Mouse (Mus musculus) inflammation-experienced regulatory T-cells, adult 6 months (primary cell): ENCODE measurements at regions not wholly inside any gene's neighbourhood (a gene's known extent, or its start where the extent isn't known, plus 50 kb on each side); places are given as distances from the start of the nearest gene placed in this dataset.
A peak's percentile ranks its signal among the peaks of the same experiment; 100 is the strongest.

Experiments
- ATAC-seq: one replicate; pipeline ENCODE4 v1.8.0; 2017

DNA sequence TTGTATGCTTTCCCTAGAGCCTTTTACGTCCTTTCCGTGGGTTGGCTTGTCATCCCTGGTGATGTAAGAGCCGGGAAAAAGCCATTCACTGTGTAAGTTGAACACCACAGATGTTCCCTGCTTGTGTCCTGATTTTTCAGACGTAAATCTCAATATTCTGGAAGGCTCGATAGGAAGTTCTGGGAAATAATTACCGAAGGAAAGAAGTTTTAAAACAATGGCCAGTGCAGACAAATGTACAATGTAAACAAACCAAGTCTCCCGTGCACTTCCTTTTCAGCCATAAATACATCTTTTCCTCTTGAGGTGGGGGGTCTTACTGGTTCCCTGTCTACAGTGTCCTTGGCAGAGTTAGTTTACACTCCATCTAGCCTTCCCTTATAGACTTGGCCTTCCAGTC lies 225.2 kb downstream of the Csl start:
- no peak for ATAC-seq

DNA sequence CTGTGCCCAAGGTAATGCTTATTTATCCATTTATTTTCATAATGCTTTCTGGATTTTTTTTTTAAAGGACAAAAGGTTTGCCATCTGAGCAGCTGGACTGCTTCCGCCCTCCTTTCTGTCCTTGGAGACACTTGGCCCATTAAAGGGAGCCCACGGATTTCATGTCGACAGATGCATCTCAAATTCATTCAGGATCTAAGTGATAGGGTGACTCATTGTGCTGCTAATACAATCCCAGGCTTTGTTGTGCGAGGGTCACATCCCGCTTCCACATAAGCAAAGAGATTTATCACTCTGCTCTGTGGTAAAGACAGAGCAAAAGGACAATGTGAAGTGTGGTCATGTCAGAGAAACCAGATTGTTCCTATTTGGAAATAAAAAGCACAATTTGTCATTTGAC lies 220.8 kb downstream of the Csl start:
- ATAC-seq = no peak

- ATAC-seq = no peak
These were observed 207.1 kb downstream of the Csl start for GRCm38 (mm10) chr10:99552373-99552772.

DNA sequence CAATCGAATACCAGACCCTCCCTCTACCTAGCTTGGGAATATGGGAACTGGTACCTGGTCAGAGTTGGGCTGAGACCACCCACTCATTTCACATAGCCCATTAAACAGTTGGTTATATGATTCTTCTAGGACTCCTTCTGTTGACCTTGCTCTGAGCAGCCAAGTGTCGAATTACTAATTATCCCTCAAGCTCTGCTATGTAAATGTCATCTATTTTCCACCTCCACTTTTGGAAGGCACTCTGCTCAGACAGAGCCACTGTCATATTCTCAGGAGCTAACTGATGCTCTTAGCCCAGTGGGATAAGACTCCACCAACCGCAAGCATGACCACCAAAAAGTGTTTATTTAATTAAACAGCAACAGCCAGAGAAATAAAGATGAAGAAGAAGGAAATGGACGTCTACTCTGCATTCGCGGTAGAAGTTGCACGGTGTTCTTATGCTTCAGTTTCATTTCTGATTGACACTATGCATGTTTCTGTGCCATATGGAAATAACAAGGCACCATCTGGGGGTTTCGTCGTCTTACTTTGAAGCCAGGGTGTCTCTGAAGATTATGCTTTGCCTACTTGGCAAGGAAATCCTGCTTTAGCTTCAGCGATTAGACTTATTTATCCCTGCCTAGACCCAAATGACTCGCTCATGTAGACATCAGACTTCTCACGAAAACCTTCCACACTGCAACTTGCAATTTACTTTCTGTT lies 206.5 kb downstream of the Csl start:
- no peak for ATAC-seq

DNA sequence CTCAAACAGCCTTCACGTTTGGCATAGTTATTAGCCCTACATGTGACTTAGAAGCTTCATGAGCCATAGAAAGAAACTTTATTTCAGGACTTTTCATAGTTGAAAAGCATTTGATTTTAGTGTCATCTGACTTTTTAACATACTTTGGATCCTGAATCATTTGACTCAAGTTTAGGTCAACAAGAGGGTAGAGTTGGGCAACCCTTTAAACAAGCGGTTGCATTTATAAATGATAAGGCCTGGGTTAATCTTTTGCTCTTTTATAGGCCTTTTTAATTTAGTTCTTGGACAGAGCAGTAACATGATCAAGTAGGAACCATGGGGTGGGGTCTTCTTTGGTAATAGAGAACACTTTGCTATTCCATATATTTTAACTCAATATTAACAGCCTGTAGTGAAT lies 204.4 kb downstream of the Csl start:
- no peak for ATAC-seq

- ATAC-seq = peak; percentile 41
These were observed 203.7 kb downstream of the Csl start for GRCm38 (mm10) chr10:99555658-99556352.

DNA sequence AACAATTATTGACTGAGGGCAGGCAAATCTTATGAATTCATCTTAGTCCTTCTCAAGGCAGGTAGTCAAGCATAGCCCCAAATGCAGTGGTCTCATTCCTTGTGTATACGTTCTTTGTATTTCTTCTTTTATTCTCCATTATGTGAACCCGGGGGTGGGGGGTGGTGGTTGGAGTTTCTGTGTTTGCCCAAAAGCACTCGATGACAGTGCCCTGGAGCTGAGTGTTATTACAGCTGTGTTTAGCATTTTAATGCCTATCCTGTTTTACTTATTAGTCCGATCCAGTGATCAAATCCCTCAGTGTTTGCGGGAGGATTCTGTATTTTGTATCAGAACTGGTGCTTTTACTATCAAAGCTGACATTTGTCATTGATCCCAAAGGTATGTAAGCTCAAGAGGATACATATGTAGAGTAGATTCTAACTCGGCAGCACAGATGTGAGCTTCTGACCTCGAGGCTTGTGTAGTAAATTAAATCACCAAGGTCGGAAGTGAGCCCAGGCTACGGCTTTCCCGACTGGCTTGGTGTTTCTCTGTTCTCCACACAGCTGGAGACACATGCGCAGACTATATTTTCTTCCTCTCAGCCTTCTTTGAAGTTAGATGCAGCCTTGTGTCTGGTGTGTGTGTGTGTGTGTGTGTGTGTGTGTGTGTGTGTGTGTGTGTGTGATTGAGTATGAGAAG lies 203.0 kb downstream of the Csl start:
- no peak for ATAC-seq

- no peak for ATAC-seq
These were observed 200.8 kb downstream of the Csl start for GRCm38 (mm10) chr10:99558656-99559055.

DNA sequence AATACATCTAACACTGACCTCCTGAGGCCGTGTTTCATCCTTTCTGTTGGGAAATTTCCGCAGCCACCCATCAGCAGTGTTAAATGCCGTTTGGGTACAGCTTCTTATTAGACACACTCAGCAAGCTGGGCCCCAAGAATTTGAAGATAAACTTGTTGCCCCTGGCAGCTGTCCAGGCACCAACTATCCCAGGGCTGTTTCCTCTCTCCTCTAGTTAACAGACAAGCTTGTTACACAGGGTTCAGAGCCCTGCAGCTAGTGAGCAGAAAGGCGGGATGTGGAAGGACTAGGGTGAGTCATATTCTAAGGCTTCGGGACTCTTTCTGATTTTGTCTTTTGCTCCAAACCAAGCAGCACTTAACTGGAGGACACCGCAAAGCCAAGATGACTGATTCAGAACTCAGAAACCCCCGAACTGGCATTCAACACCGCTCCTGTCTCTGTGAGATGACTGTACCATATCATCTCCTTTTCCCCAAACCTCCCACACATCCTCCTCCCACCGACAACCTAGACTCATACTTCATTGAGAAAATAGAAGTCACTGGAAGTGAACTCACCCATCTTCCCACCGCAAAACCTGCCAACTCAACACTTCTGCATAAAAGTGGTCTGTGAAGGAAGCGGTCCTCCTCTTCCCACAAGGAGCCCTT lies 198.2 kb downstream of the Csl start:
- peak; percentile 68 for ATAC-seq

- no peak for ATAC-seq
These were observed 194.9 kb downstream of the Csl start for GRCm38 (mm10) chr10:99564605-99565004.

- no peak for ATAC-seq
These were observed 191.0 kb downstream of the Csl start for GRCm38 (mm10) chr10:99568424-99568823.

- no peak for ATAC-seq
These were observed 189.3 kb downstream of the Csl start for GRCm38 (mm10) chr10:99570190-99570589.

GRCm38 (mm10) chr10:99573997-99574396 lies 185.5 kb downstream of the Csl start:
- no peak for ATAC-seq

- no peak for ATAC-seq
These were observed 184.2 kb downstream of the Csl start for GRCm38 (mm10) chr10:99575294-99575693.

- ATAC-seq = no peak
These were observed 183.2 kb downstream of the Csl start for GRCm38 (mm10) chr10:99576301-99576700.

- ATAC-seq = peak; percentile 78
These were observed 182.3 kb downstream of the Csl start for GRCm38 (mm10) chr10:99577041-99577681.

DNA sequence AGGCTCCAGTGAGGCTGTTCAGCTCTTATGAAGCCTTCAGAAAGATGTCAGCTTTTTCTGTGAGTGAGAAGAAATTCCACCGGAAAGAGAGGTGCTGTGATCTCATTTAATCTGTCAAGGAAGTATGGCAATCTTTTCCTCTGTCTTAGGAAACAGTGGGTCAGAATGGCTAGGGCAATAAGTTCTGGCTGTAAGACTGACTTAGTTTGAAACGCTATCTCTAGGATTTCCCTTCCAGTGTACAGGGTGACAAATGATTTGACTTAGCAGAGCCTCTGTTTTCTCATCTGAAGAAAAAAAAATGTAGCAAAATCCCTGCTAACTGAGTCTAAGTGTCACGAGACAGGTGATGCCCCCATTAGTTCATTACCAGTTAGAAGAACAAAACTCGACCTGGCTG lies 181.1 kb downstream of the Csl start:
- ATAC-seq = no peak

- no peak for ATAC-seq
These were observed 179.3 kb downstream of the Csl start for GRCm38 (mm10) chr10:99580191-99580590.

DNA sequence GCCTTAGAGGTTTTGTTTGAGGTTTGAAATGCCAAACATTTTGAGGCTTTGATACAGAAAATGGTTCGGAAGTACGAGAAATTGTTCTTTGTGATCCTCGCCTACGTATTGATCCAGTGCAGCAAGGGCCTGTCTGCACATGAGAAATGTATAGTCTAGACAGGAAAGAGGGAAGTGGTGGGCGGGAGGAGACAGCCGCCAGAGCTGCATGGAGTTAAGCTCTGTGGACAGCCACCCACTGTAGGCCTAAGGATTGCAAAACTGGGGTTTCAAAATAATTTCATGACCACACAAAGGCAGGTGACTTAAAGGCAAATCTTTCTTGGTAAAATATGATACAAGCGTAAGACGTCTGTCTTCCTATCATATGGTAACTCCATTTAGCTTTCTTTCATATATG lies 178.4 kb downstream of the Csl start:
- peak; percentile 81 for ATAC-seq

- no peak for ATAC-seq
These were observed 174.6 kb downstream of the Csl start for GRCm38 (mm10) chr10:99584855-99585254.

- ATAC-seq = peak; percentile 70
These were observed 167.2 kb downstream of the Csl start for GRCm38 (mm10) chr10:99592220-99592619.

DNA sequence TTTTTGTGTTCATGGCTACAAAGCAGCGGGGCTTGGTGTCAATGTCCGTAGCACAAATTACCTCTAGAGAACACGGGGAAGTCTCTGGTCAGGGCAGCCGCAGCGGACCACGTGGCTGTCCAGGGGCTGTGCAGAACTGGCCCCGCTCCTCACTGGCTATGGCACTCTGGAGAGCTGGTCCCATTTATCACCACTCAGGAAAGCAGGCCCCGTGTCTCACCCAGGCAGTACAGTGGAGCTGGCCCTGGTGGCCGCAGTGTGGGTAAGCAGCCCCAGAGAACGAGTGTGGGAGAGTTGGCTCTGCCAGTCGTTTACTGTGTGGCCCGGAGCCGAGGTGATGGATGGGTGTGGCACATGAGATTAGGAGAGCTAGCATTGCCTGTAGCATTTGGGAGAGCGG lies 163.8 kb downstream of the Csl start:
- ATAC-seq = no peak
